Mouse (Mus musculus) erythroblast, adult 5-6 weeks (primary cell): ENCODE data around the gene AI593442. TPM values are rescaled to one million over a fixed set of nuclear protein-coding genes. Genes with fewer than 3 reads are reported as not detected.

Source experiments
- ATAC-seq: replicated peaks from 2 replicates; pipeline ENCODE4 v1.8.0; 2016; ENCODE audit warnings: moderate number of reproducible peaks, mild to moderate bottlenecking, moderate TSS enrichment, inconsistent platforms; ENCODE audit not compliant: poor library complexity, low FRiP score, severe bottlenecking
- total RNA-seq, 2 experiments: library from RNA; stranded (forward) in 1 of 2; stranded (reverse) in 1 of 2; fragments of 150-400 nt in 1 of 2; fragments of 200-764, 138-1000 nt in 1 of 2; gene quantifications; 2 replicates each; pipeline versions ENCODE4 v1.2.3 to v1.2.4; 2015 to 2017; ENCODE audit warnings: low replicate concordance in 2 of 2

AI593442 gene
- total RNA-seq (2015; ENCODE audit: low replicate concordance): not detected in 2 replicates
- not detected in 2 replicates for total RNA-seq (2017; ENCODE audit: low replicate concordance)

GRCm38 (mm10) chr9:52679362-52679947 is at the start of gene AI593442:
Gene AI593442 (minus strand): TSS chr9:52679780.
- no peak for ATAC-seq

- no peak for ATAC-seq
Observed at GRCm38 (mm10) chr9:52728806-52729205, 49.2 kb upstream of the AI593442 start.

- ATAC-seq: no peak
Observed at GRCm38 (mm10) chr9:52722626-52723025, 43.0 kb upstream of the AI593442 start.

- no peak for ATAC-seq
Observed at GRCm38 (mm10) chr9:52719562-52719961, 40.0 kb upstream of the AI593442 start.

- ATAC-seq: no peak
Observed at GRCm38 (mm10) chr9:52680036-52680435, 456 bp upstream of the AI593442 start.

GRCm38 (mm10) chr9:52678839-52679215 is 753 bp downstream of the AI593442 start:
- ATAC-seq: no peak

- ATAC-seq: no peak
Observed at GRCm38 (mm10) chr9:52678179-52678838, 1.3 kb downstream of the AI593442 start.

- no peak for ATAC-seq
Observed at GRCm38 (mm10) chr9:52676587-52676986, 3.0 kb downstream of the AI593442 start.

- no peak for ATAC-seq
Observed at GRCm38 (mm10) chr9:52675937-52676336, 3.6 kb downstream of the AI593442 start.

- no peak for ATAC-seq
Observed at GRCm38 (mm10) chr9:52661422-52661821, 18.2 kb downstream of the AI593442 start.

- no peak for ATAC-seq
Observed at GRCm38 (mm10) chr9:52650341-52650951, 29.1 kb downstream of the AI593442 start.

- no peak for ATAC-seq
Observed at GRCm38 (mm10) chr9:52645312-52645711, 34.3 kb downstream of the AI593442 start.

- no peak for ATAC-seq
Observed at GRCm38 (mm10) chr9:52644626-52645025, 35.0 kb downstream of the AI593442 start.

GRCm38 (mm10) chr9:52644156-52644555 is 35.4 kb downstream of the AI593442 start:
- no peak for ATAC-seq

GRCm38 (mm10) chr9:52635991-52636390 is 43.6 kb downstream of the AI593442 start:
- ATAC-seq: no peak

GRCm38 (mm10) chr9:52623926-52624325 is 55.7 kb downstream of the AI593442 start:
- no peak for ATAC-seq
